Mouse (Mus musculus) embryonic facial prominence, embryonic 14.5 days (tissue): ENCODE data around the gene Metrnl. TPM values are rescaled to one million over a fixed set of nuclear protein-coding genes. Genes with fewer than 3 reads are reported as not detected.
A peak's percentile ranks its signal among the peaks of the same experiment; 100 is the strongest.

Experiments used
- ATAC-seq: fragments of 200-750 bp; cut with Nextera tagmentation; 2 replicates; pipeline ENCODE4 v1.8.0; 2017; ENCODE audit warnings: low read depth, moderate number of reproducible peaks, moderate TSS enrichment
- DNase-seq: peaks from one replicate; pipeline ENCODE4 v3.0.0-alpha.2; 2015; ENCODE audit warnings: low spot score
- H3K27ac ChIP-seq: fragments of 300-500 bp; sonication (generic); replicated peaks from 2 replicates; pipeline ENCODE4 v1.5.1; 2014; ENCODE audit warnings: low read depth, mild to moderate bottlenecking, low read length, moderate library complexity
- H3K27me3 ChIP-seq: fragments of 300-500 bp; sonication (generic); replicated peaks from 2 replicates; pipeline ENCODE4 v1.6.1; 2014; ENCODE audit warnings: low read length; ENCODE audit not compliant: control insufficient read depth, insufficient read depth
- H3K36me3 ChIP-seq: fragments of 300-500 bp; sonication (generic); 2 replicates; pipeline ENCODE4 v1.6.1; 2014; ENCODE audit warnings: low read length, mixed read lengths; ENCODE audit not compliant: control insufficient read depth, insufficient read depth
- H3K4me1 ChIP-seq: fragments of 300-500 bp; sonication (generic); 2 replicates; pipeline ENCODE4 v1.6.1; 2014; ENCODE audit warnings: antibody characterized with exemption, low read length; ENCODE audit not compliant: control insufficient read depth, insufficient read depth
- H3K4me2 ChIP-seq: fragments of 300-500 bp; sonication (generic); 2 replicates; pipeline ENCODE4 v1.6.1; 2014; ENCODE audit warnings: low read depth, mild to moderate bottlenecking, low read length, moderate library complexity, mixed read lengths
- H3K4me3 ChIP-seq: fragments of 300-500 bp; sonication (generic); 2 replicates; pipeline ENCODE4 v1.5.1; 2014; ENCODE audit warnings: low read depth, mild to moderate bottlenecking, low read length
- H3K9ac ChIP-seq: fragments of 300-500 bp; sonication (generic); 2 replicates; pipeline ENCODE4 v1.6.1; 2014; ENCODE audit warnings: low read depth, mild to moderate bottlenecking, low read length, moderate library complexity, mixed read lengths
- H3K9me3 ChIP-seq: fragments of 300-500 bp; sonication (generic); 2 replicates; pipeline ENCODE4 v1.6.1; 2016; ENCODE audit warnings: low read length; ENCODE audit not compliant: control insufficient read depth
- WGBS: fragments of 180-500 bp; shearing (Covaris S2); extraction: QIAGEN DNeasy Blood & Tissue Kit; methylation state at CpG from one replicate; pipeline ENCODE4 v1.1.7; 2014; 5-methylcytosine and 5-hydroxymethylcytosine counted together
- polyA plus RNA-seq: library from polyadenylated mRNA; unstranded; fragments of >200 nt; fragmentation: Nextera tagmentation; extraction: Ambion mirVana; gene quantifications from 2 replicates; pipeline ENCODE4 v1.2.1, GENCODE M21; 2014

Gene Metrnl
- 41.6 and 58.0 TPM in 2 replicates for polyA plus RNA-seq

DNA sequence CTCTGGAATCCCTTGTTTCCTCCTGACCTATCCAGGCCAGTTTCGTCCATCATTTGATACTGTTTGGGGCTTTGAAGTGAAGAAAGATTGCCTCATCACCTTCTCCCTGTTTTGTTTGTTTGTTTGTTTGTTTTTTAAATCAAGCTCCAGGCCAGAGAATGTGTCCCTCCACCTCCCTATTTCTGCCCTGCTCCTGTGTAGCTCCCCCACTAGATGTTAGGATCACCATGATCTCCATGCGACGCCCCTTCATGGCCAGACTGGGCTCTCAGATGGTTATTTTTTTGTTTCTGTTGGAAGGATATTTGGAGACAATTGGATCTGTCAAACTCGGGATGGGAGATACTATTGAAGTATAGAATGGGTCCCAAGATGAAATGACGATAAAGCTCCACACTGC lies at the start of gene Metrnl:
TSS of gene Metrnl (plus strand) at position 301 of the 400 bp plus-strand sequence.
- ATAC-seq = no peak
- peaks cover 17% of the 10 kb centered on the region for H3K4me1 ChIP-seq
- no peak for DNase-seq
- H3K9me3 ChIP-seq = no peaks in the 10 kb centered on the region
- H3K27ac ChIP-seq = peak within 1 kb of the TSS; percentile 59
- no peaks in the 10 kb centered on the region for H3K36me3 ChIP-seq
- H3K27me3 ChIP-seq = peaks cover 10% of the 10 kb centered on the region; the same call in 1 of the 2 replicates
- peak within 1 kb of the TSS; percentile 73 for H3K4me3 ChIP-seq
- WGBS = 94% methylated on average over 5 of the region's 5 CpGs
- peak within 1 kb of the TSS; percentile 96 for H3K4me2 ChIP-seq
- H3K9ac ChIP-seq = peak within 1 kb of the TSS; percentile 73

- WGBS = 95% methylated on average over 9 of the region's 9 CpGs
These were observed 49.8 kb upstream of the Metrnl start for GRCm38 (mm10) chr11:121651556-121651955.

GRCm38 (mm10) chr11:121651983-121652382 lies 49.4 kb upstream of the Metrnl start:
- Histone ChIP-seq H3K4me3 (no peak overlapping the region), H3K4me1 (peaks cover 5% of the 10 kb centered on the region), H3K4me2 (no peak overlapping the region), H3K9ac (no peak overlapping the region), H3K27me3 (no peaks in the 10 kb centered on the region), H3K9me3 (no peaks in the 10 kb centered on the region), H3K27ac (no peak overlapping the region), H3K36me3 (peaks cover 16% of the 10 kb centered on the region; the same call in 1 of the 2 replicates)
- no peak for ATAC-seq
- no peak for DNase-seq
- WGBS = 89% methylated on average over 5 of the region's 5 CpGs

More at GRCm38 (mm10) chr11:121651556-121651955, 49.8 kb upstream of the Metrnl start:
- no peak for DNase-seq
- Histone ChIP-seq H3K27ac (no peak overlapping the region), H3K9ac (no peak overlapping the region), H3K4me1 (peaks cover 5% of the 10 kb centered on the region), H3K36me3 (peaks cover 16% of the 10 kb centered on the region; the same call in 1 of the 2 replicates), H3K27me3 (no peaks in the 10 kb centered on the region), H3K9me3 (no peaks in the 10 kb centered on the region), H3K4me2 (no peak overlapping the region), H3K4me3 (no peak overlapping the region)
- no peak for ATAC-seq

DNA sequence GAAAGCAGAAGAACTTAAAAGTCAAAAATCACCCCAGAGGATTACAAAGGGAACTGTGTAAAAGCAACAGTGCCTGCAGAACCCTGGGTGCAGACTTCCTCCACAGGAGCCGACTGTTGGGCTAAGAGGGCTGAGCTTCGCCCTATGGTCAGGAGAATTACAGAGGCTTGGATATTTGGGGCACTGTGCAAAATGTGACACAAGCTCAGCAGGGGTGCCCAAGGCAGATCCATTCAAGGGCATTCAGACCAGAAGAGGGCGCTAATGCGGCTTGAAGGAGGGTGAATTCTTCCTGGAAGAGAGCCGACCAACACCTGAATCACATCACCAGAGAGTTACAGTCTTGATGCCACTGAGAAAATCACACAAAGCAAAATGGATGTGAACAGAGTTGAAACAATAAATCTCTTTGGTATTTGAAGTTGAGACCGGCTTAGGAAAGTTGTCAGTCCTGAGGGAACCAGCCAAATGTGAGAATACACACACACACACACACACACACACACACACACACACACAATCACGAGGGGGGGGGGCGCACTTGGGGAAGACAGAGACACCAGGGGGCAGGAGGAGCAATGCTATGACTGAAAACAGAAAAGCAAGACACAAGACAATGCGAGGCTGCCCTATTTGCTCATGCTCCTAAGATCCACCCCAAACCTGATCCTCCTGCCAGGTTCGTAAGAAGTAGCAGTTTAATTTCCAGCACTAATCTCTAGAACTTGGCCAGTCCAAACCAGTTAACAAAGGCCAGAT lies 48.6 kb upstream of the Metrnl start:
- Histone ChIP-seq H3K9me3 (no peaks in the 10 kb centered on the region), H3K36me3 (peaks cover 16% of the 10 kb centered on the region; the same call in 1 of the 2 replicates), H3K4me3 (no peak overlapping the region), H3K27me3 (no peaks in the 10 kb centered on the region), H3K9ac (no peak overlapping the region), H3K27ac (0 out of 2 replicates have a peak overlapping the region, but pooled peaks have one; percentile 3), H3K4me1 (peaks cover 5% of the 10 kb centered on the region), H3K4me2 (no peak overlapping the region)
- ATAC-seq = no peak
- peak; percentile 72 for DNase-seq
- WGBS = 52% methylated on average over 10 of the region's 10 CpGs

DNA sequence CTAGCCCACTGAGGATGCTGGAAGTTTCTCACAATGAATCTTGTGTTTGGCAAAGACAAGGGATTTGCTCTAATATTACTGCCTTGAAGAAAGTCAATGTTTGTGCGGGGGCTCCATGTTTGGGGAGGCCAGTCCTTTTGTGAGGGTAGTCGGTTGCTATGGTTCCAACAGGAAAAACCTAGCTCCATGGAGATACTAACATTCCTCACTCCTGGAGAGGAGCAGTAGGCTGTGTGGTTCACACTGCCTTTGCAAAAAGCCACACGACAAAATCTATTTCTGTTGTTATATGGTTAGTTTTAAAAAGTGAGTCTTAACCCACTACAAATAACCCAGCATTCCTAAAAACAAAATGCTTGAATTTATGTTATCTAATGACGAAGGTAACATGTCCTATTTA lies 47.7 kb upstream of the Metrnl start:
- ATAC-seq = no peak
- H3K4me3 ChIP-seq = no peak overlapping the region
- H3K36me3 ChIP-seq = peaks cover 16% of the 10 kb centered on the region; the same call in 1 of the 2 replicates
- H3K9ac ChIP-seq = no peak overlapping the region
- no peaks in the 10 kb centered on the region for H3K27me3 ChIP-seq
- WGBS = 84% methylated on average over 4 of the region's 4 CpGs
- H3K27ac ChIP-seq = peak overlapping the region; percentile 65; the same call in 1 of the 2 replicates
- H3K9me3 ChIP-seq = no peaks in the 10 kb centered on the region
- H3K4me2 ChIP-seq = no peak overlapping the region
- H3K4me1 ChIP-seq = peaks cover 5% of the 10 kb centered on the region
- no peak for DNase-seq

GRCm38 (mm10) chr11:121654406-121654945 lies 46.9 kb upstream of the Metrnl start:
- no peaks in the 10 kb centered on the region for H3K27me3 ChIP-seq
- ATAC-seq (peak; percentile 44; the same call in 1 of the 2 replicates), DNase-seq (peak; percentile 60)
- peak overlapping the region; percentile 65; the same call in 1 of the 2 replicates for H3K27ac ChIP-seq
- H3K9ac ChIP-seq = no peak overlapping the region
- H3K36me3 ChIP-seq = peaks cover 13% of the 10 kb centered on the region; the same call in 1 of the 2 replicates
- H3K4me3 ChIP-seq = no peak overlapping the region
- WGBS = 39% methylated on average over 9 of the region's 9 CpGs
- no peak overlapping the region for H3K4me2 ChIP-seq
- H3K9me3 ChIP-seq = no peaks in the 10 kb centered on the region
- H3K4me1 ChIP-seq = peaks cover 5% of the 10 kb centered on the region

DNA sequence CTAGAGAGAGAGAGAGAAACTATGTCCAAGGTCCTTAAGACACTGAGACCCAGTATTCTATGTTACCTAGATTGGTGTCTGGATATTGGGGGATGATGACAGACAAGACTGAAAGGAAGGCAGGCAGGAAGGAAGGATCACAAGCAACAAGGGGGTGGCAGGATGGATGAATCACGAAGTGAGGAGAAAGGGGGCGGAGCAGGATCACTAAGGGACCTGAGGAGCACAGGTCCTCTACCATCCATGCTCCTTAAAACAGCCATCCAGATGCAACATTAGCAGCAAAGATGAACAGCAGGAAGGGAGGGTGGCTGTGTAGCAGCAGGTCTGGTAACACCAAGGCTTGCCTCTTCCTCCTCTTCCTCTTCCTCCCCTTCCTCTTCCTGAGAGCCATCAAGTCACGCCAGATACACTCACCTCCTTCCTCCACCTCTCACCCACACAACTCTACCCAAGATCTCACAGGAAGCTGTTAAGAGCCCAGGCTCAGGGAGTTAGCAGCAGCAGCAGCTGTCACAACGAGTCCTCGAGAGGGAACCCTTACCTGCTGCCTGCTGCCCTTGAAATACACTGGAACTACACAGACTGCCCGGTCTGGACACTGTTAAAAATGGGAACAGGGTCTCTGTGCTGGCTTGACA lies 46.1 kb upstream of the Metrnl start:
- no peak for ATAC-seq
- H3K27me3 ChIP-seq = no peaks in the 10 kb centered on the region
- no peak for DNase-seq
- no peak overlapping the region for H3K4me3 ChIP-seq
- no peak overlapping the region for H3K4me2 ChIP-seq
- peaks cover 9% of the 10 kb centered on the region; the same call in 1 of the 2 replicates for H3K36me3 ChIP-seq
- peaks cover 5% of the 10 kb centered on the region for H3K4me1 ChIP-seq
- no peak overlapping the region for H3K27ac ChIP-seq
- no peak overlapping the region for H3K9ac ChIP-seq
- H3K9me3 ChIP-seq = no peaks in the 10 kb centered on the region
- WGBS = 78% methylated on average over 6 of the region's 6 CpGs

DNA sequence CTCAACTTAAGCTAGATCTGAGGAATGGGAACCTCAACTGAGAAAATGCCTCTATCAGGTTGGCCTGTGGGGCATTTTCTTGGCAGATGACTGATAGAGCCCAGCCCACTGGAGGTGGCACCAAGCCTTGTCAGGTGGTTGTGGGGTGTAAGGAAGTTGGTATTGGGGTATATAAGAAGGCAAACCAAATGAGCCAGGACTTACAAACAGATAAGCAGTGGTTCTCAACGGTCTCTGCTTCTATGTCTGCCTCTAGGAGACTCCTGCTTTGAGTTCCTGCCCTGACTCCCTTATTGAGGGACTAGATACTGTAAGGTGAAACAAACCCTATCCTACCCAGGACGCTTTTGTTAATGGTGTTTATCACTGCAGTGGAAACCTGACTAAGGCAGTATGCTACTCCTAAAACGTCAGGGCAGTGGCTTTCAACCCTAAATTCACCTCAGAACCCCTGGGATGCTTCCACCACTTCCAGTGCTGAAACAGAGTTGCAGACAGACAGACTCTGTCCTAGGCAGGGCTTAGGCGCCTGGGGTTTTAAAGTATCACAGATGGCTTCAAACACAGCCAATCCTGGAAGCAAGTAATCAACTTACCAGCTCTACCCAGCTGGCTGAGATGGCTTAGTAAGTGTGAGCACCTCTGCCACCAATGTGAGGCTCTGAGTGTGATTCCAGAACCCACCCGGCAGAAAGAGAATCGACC lies 45.4 kb upstream of the Metrnl start:
- H3K4me2 ChIP-seq = no peak overlapping the region
- ATAC-seq = no peak
- 0 out of 2 replicates have a peak, but pooled peaks cover 4% of the 10 kb centered on the region for H3K36me3 ChIP-seq
- no peak for DNase-seq
- no peak overlapping the region for H3K9ac ChIP-seq
- no peak overlapping the region for H3K27ac ChIP-seq
- H3K4me3 ChIP-seq = no peak overlapping the region
- H3K9me3 ChIP-seq = no peaks in the 10 kb centered on the region
- H3K4me1 ChIP-seq = peaks cover 5% of the 10 kb centered on the region
- no peaks in the 10 kb centered on the region for H3K27me3 ChIP-seq
- 83% methylated on average over 6 of the region's 6 CpGs for WGBS
